Mouse (Mus musculus): Measurements from ENCODE around the gene Tle3. TPM values are rescaled to one million over a fixed set of nuclear protein-coding genes. Genes with fewer than 3 reads are reported as not detected.
A peak's percentile ranks its signal among the peaks of the same experiment; 100 is the strongest.

Tle3 gene
- polyA plus RNA-seq, 1 experiment: 39.1 TPM

DNA sequence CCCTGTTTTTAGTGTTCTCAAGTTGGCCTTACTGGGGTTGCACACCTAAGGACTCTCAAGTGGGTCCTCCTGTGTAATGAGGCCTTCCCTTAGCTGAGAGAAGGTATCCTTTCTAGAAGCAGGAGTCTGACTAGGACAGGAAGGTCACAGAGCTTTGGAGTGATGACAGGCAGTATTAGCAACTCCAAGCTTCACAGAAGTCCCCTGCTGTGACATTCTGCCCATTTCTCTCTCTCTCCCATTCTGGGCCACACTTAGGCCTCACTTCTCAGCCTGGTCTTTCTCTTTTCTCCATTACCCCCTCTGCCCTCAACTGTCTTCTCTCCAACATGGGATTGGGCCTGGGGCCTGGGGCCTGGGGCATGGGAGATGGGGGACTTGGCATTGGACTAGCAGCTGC is 36.0 kb upstream of the Tle3 start:
- H3K27me3 ChIP-seq (ENCODE audit: control insufficient read depth, insufficient read depth, insufficient read length): no peaks in the 10 kb centered on the region
- TF ChIP-seq MYOG (IDR thresholded peaks at IDR 0.05; ENCODE audit: control insufficient read depth, extremely low read depth, insufficient read length) (no peak), USF1 (IDR thresholded peaks at IDR 0.05; ENCODE audit: low read depth) (no peak), MYOD1 (IDR thresholded peaks at IDR 0.05; ENCODE audit: control insufficient read depth, insufficient read length, low read depth) (no peak), FOSL1 (IDR thresholded peaks at IDR 0.05; ENCODE audit: insufficient read depth, low read length, poor library complexity, severe bottlenecking) (no peak), CTCF (IDR thresholded peaks at IDR 0.05; ENCODE audit: control insufficient read depth, insufficient read depth, insufficient read length) (no peak), MAX (IDR thresholded peaks at IDR 0.05) (no peak), CEBPB (IDR thresholded peaks at IDR 0.05; ENCODE audit: low read depth) (no peak)

DNA sequence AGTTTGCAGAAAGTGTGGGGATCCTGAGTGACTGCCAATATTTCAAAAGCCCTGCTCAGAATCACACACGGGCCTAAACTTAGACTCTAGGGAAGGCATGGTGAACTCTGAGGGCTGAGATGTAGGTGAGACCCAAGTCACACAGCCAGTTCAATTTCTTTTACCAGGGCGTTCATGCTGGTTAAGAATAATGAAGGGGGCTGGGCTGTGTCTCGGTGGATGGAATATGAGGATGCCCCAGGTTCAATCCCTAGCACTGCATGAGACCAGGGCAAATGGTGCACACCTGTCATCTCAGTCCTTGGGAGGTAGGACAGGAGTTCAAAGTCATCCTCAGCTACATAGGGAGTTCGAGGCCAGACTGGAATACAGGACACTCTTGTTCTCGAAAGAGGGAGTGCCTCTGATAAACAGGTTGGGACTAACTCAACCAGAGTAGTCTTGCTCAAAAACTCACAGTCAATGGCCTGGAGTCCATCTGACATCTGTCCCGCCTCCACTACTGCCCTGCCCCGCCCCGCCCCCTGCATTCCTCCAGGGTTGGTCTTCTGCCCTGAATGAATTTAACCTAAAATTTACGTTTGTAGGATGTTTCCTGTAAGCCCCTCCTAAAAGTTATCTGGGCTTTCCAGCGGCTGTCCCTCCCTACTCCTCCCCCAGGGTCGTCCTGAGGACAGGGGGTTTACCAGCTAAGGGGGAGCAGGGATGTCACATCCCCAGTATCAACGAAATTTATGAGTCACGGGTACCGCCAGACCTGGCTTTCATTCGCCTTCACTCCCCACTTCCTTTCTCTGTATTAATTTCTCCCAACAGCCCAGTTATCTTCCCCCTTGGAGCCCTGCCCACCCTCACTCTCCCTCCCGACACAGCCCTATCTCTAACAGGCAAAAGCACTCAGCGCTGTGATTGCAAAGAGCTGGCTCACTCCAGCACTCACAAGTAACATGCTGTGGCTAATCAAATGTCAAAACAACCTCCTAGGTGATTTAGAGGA is 35.3 kb upstream of the Tle3 start:
- H3K79me2 ChIP-seq (ENCODE audit: control insufficient read depth, insufficient read depth): no peaks in the 10 kb centered on the region
- no peak for TF ChIP-seq MAX (IDR thresholded peaks at IDR 0.05)
- no peak for TF ChIP-seq CTCF (IDR thresholded peaks at IDR 0.05; ENCODE audit: control insufficient read depth, insufficient read depth, insufficient read length)
- no peak for TF ChIP-seq MYOD1 (IDR thresholded peaks at IDR 0.05; ENCODE audit: control insufficient read depth, insufficient read length, low read depth)
- TF ChIP-seq FOSL1 (IDR thresholded peaks at IDR 0.05; ENCODE audit: insufficient read depth, low read length, poor library complexity, severe bottlenecking): no peak
- no peak for TF ChIP-seq USF1 (IDR thresholded peaks at IDR 0.05; ENCODE audit: low read depth)
- no peak for TF ChIP-seq MYOG (IDR thresholded peaks at IDR 0.05; ENCODE audit: control insufficient read depth, extremely low read depth, insufficient read length)
- no peak for TF ChIP-seq CEBPB (IDR thresholded peaks at IDR 0.05; ENCODE audit: low read depth)
- no peak overlapping the region for H3ac ChIP-seq (ENCODE audit: control insufficient read depth, insufficient read length, low read depth)
- H3K27me3 ChIP-seq (ENCODE audit: control insufficient read depth, insufficient read depth, insufficient read length): no peaks in the 10 kb centered on the region
- no peak overlapping the region for H3K4me3 ChIP-seq (ENCODE audit: insufficient read depth, poor library complexity, severe bottlenecking)
- H3K79me3 ChIP-seq (ENCODE audit: low read depth): no peaks in the 10 kb centered on the region
- H3K36me3 ChIP-seq (ENCODE audit: control insufficient read depth, insufficient read depth): no peaks in the 10 kb centered on the region

More for the DNA sequence above, 36.0 kb upstream of the Tle3 start:
- H3ac ChIP-seq (ENCODE audit: control insufficient read depth, insufficient read length, low read depth): no peak overlapping the region
- no peaks in the 10 kb centered on the region for H3K79me3 ChIP-seq (ENCODE audit: low read depth)
- no peak overlapping the region for H3K4me3 ChIP-seq (ENCODE audit: insufficient read depth, poor library complexity, severe bottlenecking)
- no peaks in the 10 kb centered on the region for H3K79me2 ChIP-seq (ENCODE audit: control insufficient read depth, insufficient read depth)
- H3K36me3 ChIP-seq (ENCODE audit: control insufficient read depth, insufficient read depth): no peaks in the 10 kb centered on the region

DNA sequence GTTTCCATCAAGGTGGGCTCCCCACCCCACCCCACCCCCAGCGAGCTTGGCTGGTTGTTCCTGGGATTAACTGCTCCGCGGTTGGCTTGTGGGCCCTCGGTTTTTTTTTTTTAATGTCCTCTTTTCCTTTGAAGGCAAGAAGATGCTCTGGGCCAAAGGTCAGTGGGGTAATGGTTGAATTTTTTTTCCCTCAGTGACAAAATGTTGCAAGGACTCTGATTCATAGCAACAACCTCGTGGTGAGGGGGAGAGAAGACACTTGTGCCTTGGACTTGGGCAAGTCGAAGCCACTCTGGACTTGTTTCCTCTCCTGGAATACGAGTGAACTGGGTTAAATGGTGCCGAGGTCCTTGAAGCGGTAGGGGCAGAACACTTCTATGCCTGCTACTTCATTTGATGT is 34.5 kb upstream of the Tle3 start:
- H3K36me3 ChIP-seq (ENCODE audit: control insufficient read depth, insufficient read depth): no peaks in the 10 kb centered on the region

DNA sequence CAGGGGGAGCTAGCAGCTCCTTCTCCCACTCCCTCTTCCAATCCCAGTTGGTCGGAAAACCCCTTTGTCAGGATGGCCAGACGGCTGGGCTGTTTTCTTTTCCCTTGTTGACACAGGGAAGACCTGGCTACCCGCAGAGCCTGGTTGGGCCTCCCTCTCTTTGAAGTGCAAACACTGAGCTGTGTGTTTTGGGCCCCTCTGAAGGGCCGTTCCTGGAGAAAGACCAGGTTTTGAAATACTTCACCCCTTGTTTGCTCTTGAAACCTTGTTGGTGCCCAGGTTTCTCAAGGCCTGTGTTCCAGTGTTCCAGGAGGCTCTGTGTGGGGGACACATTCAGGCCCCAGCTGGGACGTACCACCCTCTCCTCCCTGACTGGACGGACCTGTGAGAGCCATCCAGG is 32.9 kb upstream of the Tle3 start:
- Histone ChIP-seq H3K4me3 (ENCODE audit: insufficient read depth, poor library complexity, severe bottlenecking) (no peak overlapping the region), H3K79me3 (ENCODE audit: low read depth) (no peaks in the 10 kb centered on the region), H3ac (ENCODE audit: control insufficient read depth, insufficient read length, low read depth) (no peak overlapping the region), H3K36me3 (ENCODE audit: control insufficient read depth, insufficient read depth) (no peaks in the 10 kb centered on the region), H3K27me3 (ENCODE audit: control insufficient read depth, insufficient read depth, insufficient read length) (no peaks in the 10 kb centered on the region), H3K79me2 (ENCODE audit: control insufficient read depth, insufficient read depth) (no peaks in the 10 kb centered on the region)
- TF ChIP-seq CTCF (IDR thresholded peaks at IDR 0.05; ENCODE audit: control insufficient read depth, insufficient read depth, insufficient read length) (no peak), MYOG (IDR thresholded peaks at IDR 0.05; ENCODE audit: control insufficient read depth, extremely low read depth, insufficient read length) (no peak), CEBPB (IDR thresholded peaks at IDR 0.05; ENCODE audit: low read depth) (no peak), MAX (IDR thresholded peaks at IDR 0.05) (no peak), MYOD1 (IDR thresholded peaks at IDR 0.05; ENCODE audit: control insufficient read depth, insufficient read length, low read depth) (no peak), FOSL1 (IDR thresholded peaks at IDR 0.05; ENCODE audit: insufficient read depth, low read length, poor library complexity, severe bottlenecking) (no peak), USF1 (IDR thresholded peaks at IDR 0.05; ENCODE audit: low read depth) (no peak)

More for the DNA sequence above, 34.5 kb upstream of the Tle3 start:
- Histone ChIP-seq H3K27me3 (ENCODE audit: control insufficient read depth, insufficient read depth, insufficient read length) (no peaks in the 10 kb centered on the region), H3ac (ENCODE audit: control insufficient read depth, insufficient read length, low read depth) (no peak overlapping the region), H3K4me3 (ENCODE audit: insufficient read depth, poor library complexity, severe bottlenecking) (no peak overlapping the region), H3K79me2 (ENCODE audit: control insufficient read depth, insufficient read depth) (no peaks in the 10 kb centered on the region), H3K79me3 (ENCODE audit: low read depth) (no peaks in the 10 kb centered on the region)
- TF ChIP-seq MAX (IDR thresholded peaks at IDR 0.05) (peak; percentile 64), CEBPB (IDR thresholded peaks at IDR 0.05; ENCODE audit: low read depth) (peak; percentile 72), MYOG (IDR thresholded peaks at IDR 0.05; ENCODE audit: control insufficient read depth, extremely low read depth, insufficient read length) (no peak), FOSL1 (IDR thresholded peaks at IDR 0.05; ENCODE audit: insufficient read depth, low read length, poor library complexity, severe bottlenecking) (no peak)

DNA sequence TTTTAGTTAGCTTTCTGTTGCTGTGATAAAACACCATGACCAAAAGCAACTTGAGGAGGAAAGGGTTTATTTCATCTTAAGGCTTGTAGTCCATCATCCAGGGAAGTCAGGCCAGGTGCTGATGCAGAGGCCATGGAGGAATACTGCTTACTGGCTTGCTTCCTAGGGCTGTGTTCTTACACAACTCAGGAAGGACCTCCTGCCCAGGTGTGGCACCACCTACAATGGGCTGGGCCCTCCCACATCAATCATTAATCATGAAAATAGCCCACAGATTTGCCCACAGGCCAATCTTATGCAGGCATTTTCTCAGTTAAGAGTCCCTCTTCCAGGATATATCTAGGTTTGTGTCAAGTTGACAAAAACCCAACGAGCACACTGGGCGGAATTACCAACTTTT is 31.8 kb upstream of the Tle3 start:
- no peak for TF ChIP-seq CTCF (IDR thresholded peaks at IDR 0.05; ENCODE audit: control insufficient read depth, insufficient read depth, insufficient read length)
- no peak for TF ChIP-seq MYOD1 (IDR thresholded peaks at IDR 0.05; ENCODE audit: control insufficient read depth, insufficient read length, low read depth)
- TF ChIP-seq USF1 (IDR thresholded peaks at IDR 0.05; ENCODE audit: low read depth): no peak
- no peak for TF ChIP-seq MYOG (IDR thresholded peaks at IDR 0.05; ENCODE audit: control insufficient read depth, extremely low read depth, insufficient read length)
- no peak for TF ChIP-seq FOSL1 (IDR thresholded peaks at IDR 0.05; ENCODE audit: insufficient read depth, low read length, poor library complexity, severe bottlenecking)
- no peak for TF ChIP-seq MAX (IDR thresholded peaks at IDR 0.05)
- no peak for TF ChIP-seq CEBPB (IDR thresholded peaks at IDR 0.05; ENCODE audit: low read depth)
- H3K36me3 ChIP-seq (ENCODE audit: control insufficient read depth, insufficient read depth): no peaks in the 10 kb centered on the region
- no peaks in the 10 kb centered on the region for H3K79me2 ChIP-seq (ENCODE audit: control insufficient read depth, insufficient read depth)
- no peak overlapping the region for H3ac ChIP-seq (ENCODE audit: control insufficient read depth, insufficient read length, low read depth)
- no peaks in the 10 kb centered on the region for H3K79me3 ChIP-seq (ENCODE audit: low read depth)
- no peaks in the 10 kb centered on the region for H3K27me3 ChIP-seq (ENCODE audit: control insufficient read depth, insufficient read depth, insufficient read length)
- H3K4me3 ChIP-seq (ENCODE audit: insufficient read depth, poor library complexity, severe bottlenecking): no peak overlapping the region
